Mouse (Mus musculus) kidney, embryonic 14.5 days (tissue): ENCODE results near the gene Plaur. TPM values are rescaled to one million over a fixed set of nuclear protein-coding genes. Genes with fewer than 3 reads are reported as not detected.
A peak's percentile ranks its signal among the peaks of the same experiment; 100 is the strongest.

Experiments used
- ATAC-seq: fragments of 200-750 bp; cut with Nextera tagmentation; 2 replicates; pipeline ENCODE4 v1.8.0; 2017; ENCODE audit warnings: moderate number of reproducible peaks, mild to moderate bottlenecking, moderate TSS enrichment, moderate library complexity; ENCODE audit not compliant: low FRiP score, low TSS enrichment
- H3K27ac ChIP-seq: fragments of 300-500 bp; sonication (generic); 2 replicates; pipeline ENCODE4 v1.5.1; 2014; ENCODE audit warnings: low read depth, mild to moderate bottlenecking, low read length, moderate library complexity, mixed read lengths
- H3K27me3 ChIP-seq: fragments of 300-500 bp; sonication (generic); 2 replicates; pipeline ENCODE4 v1.6.1; 2014; ENCODE audit warnings: mild to moderate bottlenecking, low read length; ENCODE audit not compliant: control insufficient read depth, insufficient read depth
- H3K36me3 ChIP-seq: fragments of 300-500 bp; sonication (generic); 2 replicates; pipeline ENCODE4 v1.6.1; 2014; ENCODE audit warnings: low read length, mixed read lengths; ENCODE audit not compliant: control insufficient read depth, insufficient read depth
- H3K4me1 ChIP-seq: fragments of 300-500 bp; sonication (generic); 2 replicates; pipeline ENCODE4 v1.6.1; 2014; ENCODE audit warnings: low read length, mixed read lengths; ENCODE audit not compliant: control insufficient read depth, insufficient read depth
- H3K4me2 ChIP-seq: fragments of 300-500 bp; sonication (generic); replicated peaks from 2 replicates; pipeline ENCODE4 v1.6.1; 2014; ENCODE audit warnings: low read depth, mild to moderate bottlenecking, low read length
- H3K4me3 ChIP-seq: fragments of 300-500 bp; sonication (generic); 2 replicates; pipeline ENCODE4 v1.5.1; 2014; ENCODE audit warnings: mild to moderate bottlenecking, low read length
- H3K9ac ChIP-seq: fragments of 300-500 bp; sonication (generic); 2 replicates; pipeline ENCODE4 v1.6.1; 2014; ENCODE audit warnings: low read depth, mild to moderate bottlenecking, low read length, moderate library complexity
- H3K9me3 ChIP-seq: fragments of 300-500 bp; sonication (generic); 2 replicates; pipeline ENCODE4 v1.6.1; 2016; ENCODE audit warnings: low read length; ENCODE audit not compliant: control insufficient read depth
- WGBS: fragments of 180-500 bp; shearing (Covaris S2); extraction: QIAGEN DNeasy Blood & Tissue Kit; methylation state at CpG from one replicate; pipeline ENCODE4 v1.1.7; 2014; 5-methylcytosine and 5-hydroxymethylcytosine counted together
- polyA plus RNA-seq: library from polyadenylated mRNA; unstranded; fragments of >200 nt; fragmentation: Nextera tagmentation; extraction: Ambion mirVana; gene quantifications from 2 replicates; pipeline ENCODE4 v1.2.1, GENCODE M21; 2014

Gene Plaur
- polyA plus RNA-seq, 1 experiment from 2014 or later = 14.1 TPM

DNA sequence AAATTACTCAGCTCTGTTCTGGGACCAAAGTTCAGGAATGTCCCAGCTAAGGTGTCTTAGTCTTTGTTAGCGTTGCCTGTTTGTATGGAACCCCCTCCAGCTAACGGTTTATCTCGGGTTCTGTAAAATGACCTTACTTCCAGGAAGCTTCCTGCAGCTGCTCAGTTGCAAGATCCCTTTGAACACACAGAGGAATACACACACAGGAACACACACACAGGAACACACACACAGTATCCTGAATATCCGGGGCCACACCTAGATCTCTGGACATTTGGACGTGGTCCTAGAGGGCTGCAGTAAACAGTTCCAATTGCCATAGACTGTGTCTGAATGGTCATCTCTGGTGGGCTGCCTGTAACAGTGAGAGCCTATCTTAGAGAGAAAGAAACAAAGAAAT lies 6.6 kb upstream of the Plaur start:
- WGBS = 76% methylated on average over 5 of the region's 5 CpGs
- ATAC-seq = no peak
- Histone ChIP-seq H3K27ac (no peak overlapping the region), H3K36me3 (no peaks in the 10 kb centered on the region), H3K4me1 (no peaks in the 10 kb centered on the region), H3K9ac (no peak overlapping the region), H3K27me3 (no peaks in the 10 kb centered on the region), H3K4me3 (no peak overlapping the region), H3K9me3 (no peaks in the 10 kb centered on the region), H3K4me2 (no peak overlapping the region)

DNA sequence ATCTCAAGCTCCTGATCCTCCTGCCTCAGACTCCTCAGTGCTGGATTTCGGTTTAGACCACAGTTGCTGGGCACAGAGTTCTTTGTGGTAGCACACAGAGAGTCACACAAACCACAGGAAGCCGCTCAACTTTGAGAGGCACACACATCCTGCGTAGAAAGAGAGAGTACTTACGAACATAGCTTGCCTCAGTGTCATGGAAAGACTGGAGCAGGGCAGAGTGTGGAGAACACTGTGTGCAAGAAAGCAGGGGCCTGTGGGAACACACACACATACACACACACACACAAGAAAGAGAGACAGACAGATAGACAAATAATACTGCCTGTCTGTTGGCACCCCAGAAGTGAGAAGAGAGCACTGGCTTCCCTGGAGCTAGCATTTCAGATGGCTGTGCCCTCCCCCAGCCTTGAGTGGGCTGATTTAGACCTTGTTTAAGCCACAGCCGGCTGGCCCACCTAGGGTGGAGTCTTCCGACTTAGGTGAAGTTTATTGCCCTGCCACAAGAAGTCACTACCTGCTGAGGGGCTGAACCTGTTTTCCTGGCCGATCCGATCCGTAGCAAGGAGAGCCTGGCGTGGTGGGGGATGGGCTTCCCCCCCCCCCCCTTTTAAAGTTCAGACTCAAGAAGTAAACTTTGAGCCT lies 4.4 kb upstream of the Plaur start:
- Histone ChIP-seq H3K4me2 (no peak overlapping the region), H3K9ac (no peak overlapping the region), H3K4me3 (no peak overlapping the region), H3K36me3 (no peaks in the 10 kb centered on the region), H3K9me3 (no peaks in the 10 kb centered on the region), H3K27me3 (no peaks in the 10 kb centered on the region), H3K4me1 (0 out of 2 replicates have a peak, but pooled peaks cover 9% of the 10 kb centered on the region), H3K27ac (no peak overlapping the region)
- ATAC-seq = no peak
- WGBS = 53% methylated on average over 10 of the region's 10 CpGs

DNA sequence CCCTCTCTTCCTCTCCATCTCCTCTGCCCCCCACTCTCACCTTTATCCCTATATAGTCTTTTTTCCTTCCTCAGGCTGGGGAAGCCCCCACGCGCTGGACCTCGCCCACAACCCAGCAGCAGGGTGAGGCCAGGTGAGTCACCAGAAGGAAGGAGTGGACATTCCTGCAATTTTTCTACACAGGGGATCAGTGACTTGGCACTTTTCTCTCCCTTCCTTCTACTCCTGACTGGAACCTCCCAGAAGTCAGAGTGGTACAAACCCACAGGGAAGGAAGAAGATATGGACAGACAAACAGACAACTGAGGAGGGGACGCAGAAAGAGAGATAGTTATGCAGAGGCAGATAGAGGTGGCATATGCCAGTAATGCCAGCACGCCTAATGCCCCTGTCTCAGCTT lies 2.8 kb upstream of the Plaur start:
- ATAC-seq = no peak
- Histone ChIP-seq H3K27me3 (no peaks in the 10 kb centered on the region), H3K4me1 (0 out of 2 replicates have a peak, but pooled peaks cover 14% of the 10 kb centered on the region), H3K4me2 (no peak overlapping the region), H3K36me3 (no peaks in the 10 kb centered on the region), H3K4me3 (no peak overlapping the region), H3K9ac (no peak overlapping the region), H3K27ac (no peak overlapping the region), H3K9me3 (no peaks in the 10 kb centered on the region)
- 67% methylated on average over 5 of the region's 5 CpGs for WGBS

DNA sequence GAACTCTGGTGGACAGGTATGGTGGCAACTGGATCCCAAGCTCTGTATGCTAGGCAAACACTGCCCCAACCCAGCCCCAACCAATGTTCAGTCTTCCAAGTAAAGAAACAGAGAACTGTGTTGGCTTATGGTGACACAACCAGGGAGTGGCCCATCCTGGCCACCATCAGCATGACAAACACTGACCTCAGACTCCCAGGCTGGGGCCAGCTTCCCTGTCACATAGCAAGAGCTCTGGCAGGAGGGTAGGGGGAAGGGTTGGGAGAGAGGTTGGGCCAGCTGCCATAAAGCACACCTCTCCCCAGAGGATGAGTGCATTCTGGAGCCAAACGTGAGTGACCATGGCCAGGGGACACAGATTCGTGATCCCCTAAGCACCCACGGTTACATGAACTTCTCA lies 2.4 kb upstream of the Plaur start:
- Histone ChIP-seq H3K27me3 (no peaks in the 10 kb centered on the region), H3K4me3 (no peak overlapping the region), H3K27ac (no peak overlapping the region), H3K36me3 (no peaks in the 10 kb centered on the region), H3K4me1 (0 out of 2 replicates have a peak, but pooled peaks cover 14% of the 10 kb centered on the region), H3K9me3 (no peaks in the 10 kb centered on the region), H3K9ac (no peak overlapping the region), H3K4me2 (no peak overlapping the region)
- WGBS = 41% methylated on average over 3 of the region's 3 CpGs
- no peak for ATAC-seq

DNA sequence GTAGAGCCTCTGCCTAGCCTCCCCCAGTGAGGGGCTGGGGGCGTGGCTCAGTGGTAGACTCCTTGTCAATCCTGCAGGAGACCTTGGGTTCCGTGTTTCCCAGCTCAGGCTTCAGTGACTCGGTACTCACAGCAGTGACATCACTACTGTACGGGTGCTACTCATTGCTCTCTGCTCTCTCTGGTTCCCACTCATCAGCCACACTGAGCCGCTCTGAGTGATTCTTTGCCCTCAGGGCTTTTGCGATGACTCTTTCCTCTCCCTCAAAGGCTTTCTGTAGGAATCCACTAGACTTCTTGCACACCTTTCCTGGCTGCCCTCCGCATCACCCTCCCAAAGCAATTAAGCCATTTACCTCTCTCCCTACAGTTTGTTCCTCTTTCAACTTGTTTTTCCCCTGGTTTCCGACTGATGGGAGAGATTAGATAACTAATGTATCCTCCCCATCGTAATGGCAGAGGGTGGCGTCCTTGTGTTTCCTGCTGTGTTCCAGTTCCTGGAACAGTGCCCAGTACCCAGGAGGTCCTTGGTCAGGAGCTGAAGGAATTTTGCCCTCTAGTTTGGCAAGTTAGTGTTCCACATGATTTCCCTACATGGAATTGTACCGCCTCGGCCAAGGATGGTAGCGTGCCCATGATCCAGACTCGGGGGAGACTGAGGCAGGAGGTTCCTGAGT lies 770 bp upstream of the Plaur start:
- no peak overlapping the region for H3K4me2 ChIP-seq
- 0 out of 2 replicates have a peak, but pooled peaks cover 18% of the 10 kb centered on the region for H3K4me1 ChIP-seq
- no peaks in the 10 kb centered on the region for H3K36me3 ChIP-seq
- 0 out of 2 replicates have a peak, but pooled peaks have one; percentile 14 for ATAC-seq
- H3K9ac ChIP-seq = no peak overlapping the region
- WGBS = 47% methylated on average over 14 of the region's 14 CpGs
- H3K4me3 ChIP-seq = no peak overlapping the region
- H3K27me3 ChIP-seq = no peaks in the 10 kb centered on the region
- H3K9me3 ChIP-seq = no peaks in the 10 kb centered on the region
- peak overlapping the region; percentile 15; the same call in 1 of the 2 replicates for H3K27ac ChIP-seq

DNA sequence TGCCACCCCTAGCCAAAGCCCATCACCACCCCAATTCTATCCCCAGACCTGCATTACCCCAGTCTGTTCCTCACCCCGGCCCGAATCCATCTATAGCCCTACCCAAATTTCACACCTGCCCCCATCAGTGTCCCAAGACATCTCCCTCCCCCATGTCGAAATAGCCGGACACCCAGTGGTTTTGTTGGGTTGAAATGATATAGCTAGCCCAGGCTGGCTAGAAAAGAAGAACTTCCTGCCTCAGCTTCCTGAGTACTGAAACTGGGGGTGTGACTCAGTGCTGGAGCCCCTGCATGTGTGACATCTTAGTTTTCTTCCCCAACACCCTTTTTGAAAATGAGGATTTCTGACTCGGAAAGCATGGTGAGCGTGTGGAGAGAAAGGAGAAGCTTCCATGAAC lies 4.6 kb downstream of the Plaur start:
- Histone ChIP-seq H3K27me3 (no peaks in the 10 kb centered on the region), H3K4me1 (0 out of 2 replicates have a peak, but pooled peaks cover 14% of the 10 kb centered on the region), H3K4me3 (no peak overlapping the region), H3K36me3 (no peaks in the 10 kb centered on the region), H3K9me3 (no peaks in the 10 kb centered on the region), H3K4me2 (no peak overlapping the region), H3K27ac (no peak overlapping the region), H3K9ac (no peak overlapping the region)
- 92% methylated on average over 6 of the region's 6 CpGs for WGBS
- ATAC-seq = no peak

DNA sequence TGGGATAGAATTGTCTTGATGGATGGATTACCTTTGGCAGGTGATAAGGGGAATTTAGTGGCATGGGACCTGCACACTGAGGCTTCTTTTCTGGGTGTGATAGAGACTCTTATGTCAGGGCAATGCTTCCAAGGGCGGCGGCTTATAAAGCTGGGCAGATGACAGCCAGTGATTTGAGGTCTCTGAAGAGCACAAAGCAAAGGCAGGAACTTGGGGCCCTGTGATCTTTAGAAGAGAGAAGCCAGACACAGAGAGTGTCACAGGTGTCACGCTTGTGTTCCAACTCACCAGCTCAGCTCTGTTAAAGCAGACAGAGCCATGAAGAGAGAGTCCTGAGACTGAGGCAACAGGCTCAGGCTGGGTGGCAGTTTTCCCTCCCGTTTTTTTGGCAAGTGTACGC lies 5.6 kb downstream of the Plaur start:
- no peaks in the 10 kb centered on the region for H3K27me3 ChIP-seq
- H3K9ac ChIP-seq = no peak overlapping the region
- no peak overlapping the region for H3K27ac ChIP-seq
- H3K4me1 ChIP-seq = 0 out of 2 replicates have a peak, but pooled peaks cover 8% of the 10 kb centered on the region
- H3K36me3 ChIP-seq = no peaks in the 10 kb centered on the region
- no peak overlapping the region for H3K4me2 ChIP-seq
- H3K4me3 ChIP-seq = no peak overlapping the region
- WGBS = 80% methylated on average over 5 of the region's 5 CpGs
- H3K9me3 ChIP-seq = no peaks in the 10 kb centered on the region
- no peak for ATAC-seq

DNA sequence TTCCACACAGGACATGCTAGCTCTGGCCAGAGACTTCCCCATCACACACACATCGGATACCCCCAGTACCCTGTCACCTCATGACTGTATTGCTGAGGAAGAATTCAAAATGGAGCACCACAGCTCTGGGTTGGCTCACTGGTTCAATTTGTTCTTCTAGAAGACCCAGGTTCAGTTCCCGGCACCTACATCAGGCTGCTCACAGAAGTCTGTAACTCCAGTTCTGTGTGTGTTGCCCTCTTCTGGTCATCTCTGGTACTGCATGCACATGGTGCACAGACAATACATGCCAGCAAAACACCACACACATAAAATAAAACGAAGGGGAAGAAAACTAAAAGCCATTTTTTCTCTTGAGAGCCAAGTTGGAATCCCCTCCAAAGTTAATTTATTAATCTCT lies 6.8 kb downstream of the Plaur start:
- Histone ChIP-seq H3K27me3 (no peaks in the 10 kb centered on the region), H3K4me1 (0 out of 2 replicates have a peak, but pooled peaks cover 4% of the 10 kb centered on the region), H3K27ac (no peak overlapping the region), H3K9me3 (no peaks in the 10 kb centered on the region), H3K36me3 (no peaks in the 10 kb centered on the region), H3K4me2 (no peak overlapping the region), H3K9ac (no peak overlapping the region), H3K4me3 (no peak overlapping the region)
- 88% methylated on average over 3 of the region's 3 CpGs for WGBS
- no peak for ATAC-seq

DNA sequence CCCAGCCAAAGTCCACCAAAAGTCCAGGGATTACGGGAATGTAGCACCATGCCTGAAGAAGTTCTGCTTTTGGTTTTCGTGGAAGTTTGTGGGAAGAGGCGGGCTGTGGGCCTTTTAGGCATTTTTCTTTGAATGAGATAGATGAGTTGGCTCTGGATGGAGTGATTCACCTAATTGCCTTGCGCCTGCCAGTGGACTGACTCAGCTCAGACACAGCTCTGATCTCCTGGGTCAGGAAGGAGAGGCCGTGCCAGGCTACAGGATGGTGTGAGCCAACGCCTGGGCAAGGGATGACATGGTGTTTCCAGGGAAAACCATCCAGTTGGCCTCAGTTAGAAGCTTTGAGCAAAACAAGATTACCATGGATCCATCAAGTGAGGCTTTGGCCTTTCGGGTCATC lies 8.1 kb downstream of the Plaur start:
- H3K9ac ChIP-seq = no peak overlapping the region
- H3K4me1 ChIP-seq = no peaks in the 10 kb centered on the region
- H3K9me3 ChIP-seq = no peaks in the 10 kb centered on the region
- no peaks in the 10 kb centered on the region for H3K27me3 ChIP-seq
- no peaks in the 10 kb centered on the region for H3K36me3 ChIP-seq
- H3K27ac ChIP-seq = no peak overlapping the region
- no peak overlapping the region for H3K4me3 ChIP-seq
- ATAC-seq = no peak
- 95% methylated on average over 7 of the region's 7 CpGs for WGBS
- H3K4me2 ChIP-seq = no peak overlapping the region
